Mouse (Mus musculus): ENCODE data around the gene Gm12569. TPM values are rescaled to one million over a fixed set of nuclear protein-coding genes. Genes with fewer than 3 reads are reported as not detected.

The Gm12569 gene
- polyA plus RNA-seq, 1 experiment, result not detected

DNA sequence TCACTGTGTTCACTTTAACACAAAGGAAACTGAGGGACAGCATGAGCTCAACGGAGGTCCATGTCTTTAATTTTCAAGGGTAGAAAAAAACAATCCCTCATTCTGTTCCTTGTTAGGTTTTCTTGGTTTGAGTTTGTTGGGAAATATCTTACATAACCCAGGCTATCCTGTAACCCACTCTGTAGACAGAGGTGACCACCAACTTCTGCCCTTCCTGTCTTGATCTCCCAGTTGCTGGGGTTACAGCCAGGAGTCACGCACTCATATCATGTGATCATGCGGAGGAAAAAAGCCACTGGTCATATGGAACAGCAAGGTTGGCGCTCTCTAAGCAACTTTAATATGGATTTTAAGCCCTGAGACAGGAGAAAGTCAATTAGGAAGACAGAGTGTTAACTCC, 36.7 kb downstream of the Gm12569 start:
- no peak for TF ChIP-seq CTCF (IDR thresholded peaks at IDR 0.05; ENCODE audit: control insufficient read depth, insufficient read depth, low read length)
- TF ChIP-seq POLR2A (IDR thresholded peaks at IDR 0.05; ENCODE audit: borderline replicate concordance, control insufficient read depth, low read depth, low read length), result no peak
- Histone ChIP-seq H3K4me3 (replicated peaks; ENCODE audit: control insufficient read depth, low read depth, low read length) (no peak overlapping the region), H3K4me1 (ENCODE audit: control insufficient read depth, insufficient read depth, low read length) (no peaks in the 10 kb centered on the region; the same call in 1 of the 2 replicates), H3K27ac (ENCODE audit: control insufficient read depth, insufficient read depth, low read depth, low read length, poor library complexity) (no peak overlapping the region)
- 46% methylated on average over 4 of the region's 4 CpGs for WGBS

GRCm38 (mm10) chr11:51261680-51262219, 41.5 kb downstream of the Gm12569 start, which contains the start of gene Clk4:
Gene Clk4 (plus strand): TSS chr11:51261730.
- peaks cover 2% of the 10 kb centered on the region; the same call in 1 of the 2 replicates for H3K4me1 ChIP-seq (ENCODE audit: control insufficient read depth, insufficient read depth, low read length)
- H3K4me3 ChIP-seq (replicated peaks; ENCODE audit: control insufficient read depth, low read depth, low read length), result peak within 1 kb of the TSS; percentile 89
- WGBS, result 62% methylated on average over 3 of the region's 3 CpGs
- TF ChIP-seq POLR2A (IDR thresholded peaks at IDR 0.05; ENCODE audit: borderline replicate concordance, control insufficient read depth, low read depth, low read length) (no peak), CTCF (IDR thresholded peaks at IDR 0.05; ENCODE audit: control insufficient read depth, insufficient read depth, low read length) (no peak)
- H3K27ac ChIP-seq (ENCODE audit: control insufficient read depth, insufficient read depth, low read depth, low read length, poor library complexity), result peak within 1 kb of the TSS; percentile 97

- TF ChIP-seq POLR2A (IDR thresholded peaks at IDR 0.05; ENCODE audit: borderline replicate concordance, control insufficient read depth, low read depth, low read length) (peak; percentile 99), CTCF (IDR thresholded peaks at IDR 0.05; ENCODE audit: control insufficient read depth, insufficient read depth, low read length) (peak; percentile 34; the same call in 1 of the 2 replicates)
- Histone ChIP-seq H3K4me3 (replicated peaks; ENCODE audit: control insufficient read depth, low read depth, low read length) (peak within 1 kb of the TSS; percentile 89), H3K27ac (ENCODE audit: control insufficient read depth, insufficient read depth, low read depth, low read length, poor library complexity) (peak within 1 kb of the TSS; percentile 97), H3K4me1 (ENCODE audit: control insufficient read depth, insufficient read depth, low read length) (peaks cover 2% of the 10 kb centered on the region; the same call in 1 of the 2 replicates)
- WGBS, result under 1% methylated on average over 57 of the region's 57 CpGs
Measured at GRCm38 (mm10) chr11:51262342-51263285, 42.3 kb downstream of the Gm12569 start, which contains the start of gene BC049762. Gene BC049762 (minus strand): TSS chr11:51263046.

DNA sequence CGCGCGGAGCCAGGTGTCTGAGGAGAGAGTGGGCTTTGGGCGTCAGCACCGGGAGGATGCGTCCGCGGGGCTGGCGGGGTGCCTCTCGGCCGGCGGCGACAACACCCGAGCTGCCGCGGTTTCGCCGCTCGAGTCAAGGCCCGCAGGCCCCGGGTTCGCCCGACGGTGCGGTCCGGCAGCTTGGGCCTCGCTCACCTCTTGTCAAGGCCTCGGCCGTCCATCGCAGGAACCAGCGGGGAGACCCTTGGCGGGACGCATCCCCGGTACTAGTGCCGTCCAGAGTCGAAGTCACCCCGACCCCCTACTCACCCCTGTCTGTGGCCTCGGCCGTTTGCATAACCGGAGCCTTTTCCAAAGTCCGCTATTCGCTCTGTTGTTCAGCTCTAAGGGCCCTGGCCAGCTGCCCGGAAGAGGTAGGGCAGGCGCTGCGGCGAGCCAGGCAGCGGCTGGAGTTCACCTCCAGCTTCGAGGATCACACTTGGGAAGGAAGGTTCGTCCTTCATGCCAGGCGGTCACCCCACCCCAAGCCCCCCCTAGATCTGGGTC, 43.1 kb downstream of the Gm12569 start:
- peak overlapping the region; percentile 89 for H3K4me3 ChIP-seq (replicated peaks; ENCODE audit: control insufficient read depth, low read depth, low read length)
- TF ChIP-seq POLR2A (IDR thresholded peaks at IDR 0.05; ENCODE audit: borderline replicate concordance, control insufficient read depth, low read depth, low read length) (no peak), CTCF (IDR thresholded peaks at IDR 0.05; ENCODE audit: control insufficient read depth, insufficient read depth, low read length) (no peak)
- peaks cover 2% of the 10 kb centered on the region; the same call in 1 of the 2 replicates for H3K4me1 ChIP-seq (ENCODE audit: control insufficient read depth, insufficient read depth, low read length)
- H3K27ac ChIP-seq (ENCODE audit: control insufficient read depth, insufficient read depth, low read depth, low read length, poor library complexity), result peak overlapping the region; percentile 97
- under 1% methylated on average over 50 of the region's 50 CpGs for WGBS

DNA sequence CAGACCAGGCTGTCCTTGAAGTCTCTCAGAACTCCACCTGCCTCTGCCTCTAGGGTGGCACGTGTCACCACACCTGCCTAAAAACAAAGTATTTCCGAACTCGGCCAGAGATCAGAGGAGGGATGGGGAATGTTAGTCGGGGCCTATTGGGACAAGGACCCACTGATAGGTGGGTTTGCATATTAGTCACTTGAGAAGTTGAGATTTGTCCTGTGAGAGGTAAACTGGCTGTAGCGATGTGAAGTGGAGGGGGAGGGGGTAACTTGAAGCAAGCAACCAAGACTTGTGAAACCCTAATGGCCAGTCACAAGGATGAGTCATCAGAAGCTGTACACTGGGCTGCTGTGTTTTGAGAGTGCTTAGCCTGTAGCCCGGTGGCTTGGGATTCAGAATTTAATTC, 44.1 kb downstream of the Gm12569 start:
- H3K4me3 ChIP-seq (replicated peaks; ENCODE audit: control insufficient read depth, low read depth, low read length), result peak overlapping the region; percentile 77
- no peak for TF ChIP-seq POLR2A (IDR thresholded peaks at IDR 0.05; ENCODE audit: borderline replicate concordance, control insufficient read depth, low read depth, low read length)
- TF ChIP-seq CTCF (IDR thresholded peaks at IDR 0.05; ENCODE audit: control insufficient read depth, insufficient read depth, low read length), result peak; percentile 11; the same call in 1 of the 2 replicates
- peak overlapping the region; percentile 59; the same call in 1 of the 2 replicates for H3K27ac ChIP-seq (ENCODE audit: control insufficient read depth, insufficient read depth, low read depth, low read length, poor library complexity)
- peaks cover 2% of the 10 kb centered on the region; the same call in 1 of the 2 replicates for H3K4me1 ChIP-seq (ENCODE audit: control insufficient read depth, insufficient read depth, low read length)
- WGBS, result 4% methylated on average over 6 of the region's 6 CpGs

DNA sequence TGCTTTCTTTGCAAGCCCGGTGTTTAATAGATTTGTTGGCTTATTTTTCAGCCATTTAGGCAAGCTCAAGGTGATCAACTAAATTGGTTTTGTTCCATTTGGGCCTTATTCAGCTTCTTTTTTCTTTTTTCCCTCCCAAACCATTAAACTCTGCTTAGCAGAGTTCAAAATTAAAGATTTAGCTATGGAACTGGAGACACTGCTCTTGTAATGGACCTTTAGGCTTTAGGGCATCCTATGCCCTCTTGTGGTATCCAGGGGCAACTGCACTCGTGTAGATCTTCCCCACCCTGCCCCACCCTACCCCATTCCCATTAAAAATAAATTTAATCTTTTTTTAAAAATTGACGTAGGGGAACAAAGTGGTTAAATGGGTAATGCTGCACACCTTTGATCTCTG, 45.1 kb downstream of the Gm12569 start:
- Histone ChIP-seq H3K4me3 (replicated peaks; ENCODE audit: control insufficient read depth, low read depth, low read length) (no peak overlapping the region), H3K4me1 (ENCODE audit: control insufficient read depth, insufficient read depth, low read length) (peaks cover 2% of the 10 kb centered on the region; the same call in 1 of the 2 replicates), H3K27ac (ENCODE audit: control insufficient read depth, insufficient read depth, low read depth, low read length, poor library complexity) (no peak overlapping the region)
- WGBS, result 39% methylated on average over 3 of the region's 3 CpGs
- TF ChIP-seq POLR2A (IDR thresholded peaks at IDR 0.05; ENCODE audit: borderline replicate concordance, control insufficient read depth, low read depth, low read length), result no peak
- TF ChIP-seq CTCF (IDR thresholded peaks at IDR 0.05; ENCODE audit: control insufficient read depth, insufficient read depth, low read length), result peak; percentile 45; the same call in 1 of the 2 replicates

DNA sequence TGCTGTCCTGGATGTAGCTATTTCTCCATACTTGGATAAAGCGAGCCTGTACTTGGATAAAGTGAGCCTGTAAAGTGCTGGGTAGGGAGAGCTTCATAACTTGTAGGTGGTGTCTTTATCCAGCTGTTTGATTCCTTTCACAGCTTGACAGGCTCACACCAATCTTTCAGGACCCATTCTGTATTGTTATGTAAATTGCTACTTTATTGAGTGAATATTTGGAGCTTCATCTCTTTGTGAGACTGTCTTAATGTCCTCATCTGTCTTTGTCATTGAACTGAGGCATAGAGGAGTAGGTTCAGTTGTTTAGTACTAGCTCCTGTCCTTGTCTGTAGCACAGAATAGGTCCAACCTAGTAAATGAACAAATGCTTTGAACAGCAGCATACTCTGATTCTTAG, 54.1 kb downstream of the Gm12569 start:
- WGBS, result 76% methylated on average over 1 of the region's 1 CpGs
- Histone ChIP-seq H3K27ac (ENCODE audit: control insufficient read depth, insufficient read depth, low read depth, low read length, poor library complexity) (no peak overlapping the region), H3K4me3 (replicated peaks; ENCODE audit: control insufficient read depth, low read depth, low read length) (no peak overlapping the region), H3K4me1 (ENCODE audit: control insufficient read depth, insufficient read depth, low read length) (no peaks in the 10 kb centered on the region)
- TF ChIP-seq POLR2A (IDR thresholded peaks at IDR 0.05; ENCODE audit: borderline replicate concordance, control insufficient read depth, low read depth, low read length) (no peak), CTCF (IDR thresholded peaks at IDR 0.05; ENCODE audit: control insufficient read depth, insufficient read depth, low read length) (no peak)

Other genes with a start within 250 kb of the Gm12569 start
- not detected in 2 replicates for gene Olfr1377, start 238.5 kb upstream of the Gm12569 start, polyA plus RNA-seq (2011; ENCODE audit: insufficient read depth, insufficient read length, low replicate concordance, missing spikeins)
- not detected in 2 replicates for gene Olfr51, start 216.9 kb upstream of the Gm12569 start, polyA plus RNA-seq (2011; ENCODE audit: insufficient read depth, insufficient read length, low replicate concordance, missing spikeins)
- gene Olfr54, start 206.2 kb upstream of the Gm12569 start, polyA plus RNA-seq (2011; ENCODE audit: insufficient read depth, insufficient read length, low replicate concordance, missing spikeins), result not detected in 2 replicates
- not detected in 2 replicates for gene Olfr1375, start 172.4 kb upstream of the Gm12569 start, polyA plus RNA-seq (2011; ENCODE audit: insufficient read depth, insufficient read length, low replicate concordance, missing spikeins)
- gene Zfp354a, start 161.2 kb upstream of the Gm12569 start, polyA plus RNA-seq (2011; ENCODE audit: insufficient read depth, insufficient read length, low replicate concordance, missing spikeins), result 0.45 and 0.80 TPM in 2 replicates
- 87.4 and 144 TPM in 2 replicates for gene Clk4, start 41.3 kb downstream of the Gm12569 start, polyA plus RNA-seq (2011; ENCODE audit: insufficient read depth, insufficient read length, low replicate concordance, missing spikeins)
- gene BC049762, start 42.6 kb downstream of the Gm12569 start, polyA plus RNA-seq (2011; ENCODE audit: insufficient read depth, insufficient read length, low replicate concordance, missing spikeins), result 2.7 TPM in 1 of 2 replicates, not detected in the other
- gene Col23a1, start 69.4 kb downstream of the Gm12569 start, polyA plus RNA-seq (2011; ENCODE audit: insufficient read depth, insufficient read length, low replicate concordance, missing spikeins), result 0.72 TPM in 1 of 2 replicates, not detected in the other

Data from bone marrow, adult 2 months (tissue).